In genomic region chr7:128937976-128938730, GRCm38 (mm10) we compare ENCODE assay signal across 2 mouse cellular contexts.
TF ChIP-seq lines count a peak whose summit lies in the region.

No protein-coding gene starts in this region.

TF ChIP-seq in CH12.LX, 34 proteins besides CTCF, POLR2A, EP300 and RAD21 (continued from another document):
- TF ChIP-seq JUN (IDR thresholded peaks at IDR 0.05; ENCODE audit: insufficient read depth, low read depth, low read length): no peak
- no peak for TF ChIP-seq KAT2A (IDR thresholded peaks at IDR 0.05; ENCODE audit: insufficient replicate concordance, low read length)
- no peak for TF ChIP-seq TCF12 (IDR thresholded peaks at IDR 0.05; ENCODE audit: low read depth, low read length)

TF ChIP-seq in MEL, 35 proteins besides CTCF, POLR2A, EP300 and RAD21 (continued from another document):
- TF ChIP-seq ETS1 (IDR thresholded peaks at IDR 0.05; ENCODE audit: low read depth, low read length): no peak
- TF ChIP-seq GATA1 (IDR thresholded peaks at IDR 0.05; ENCODE audit: low read depth, low read length): no peak
- no peak for TF ChIP-seq JUND (IDR thresholded peaks at IDR 0.05; ENCODE audit: low read depth, low read length)
- no peak for TF ChIP-seq SIN3A (IDR thresholded peaks at IDR 0.05; ENCODE audit: low read length)
- no peak for TF ChIP-seq USF2 (IDR thresholded peaks at IDR 0.05; ENCODE audit: borderline replicate concordance in 1 of 2, insufficient read depth in 1 of 2, low read depth in 1 of 2, low read length in 2 of 2)
- no peak for TF ChIP-seq MAZ (IDR thresholded peaks at IDR 0.05; ENCODE audit: low read depth, low read length)
- TF ChIP-seq NRF1 (IDR thresholded peaks at IDR 0.05; ENCODE audit: insufficient read depth, low read depth, low read length, poor library complexity, severe bottlenecking): no peak
- no peak for TF ChIP-seq ELF1 (IDR thresholded peaks at IDR 0.05; ENCODE audit: low read depth, low read length)
- no peak for TF ChIP-seq RCOR1 (IDR thresholded peaks at IDR 0.05; ENCODE audit: low read depth, low read length)
TF ChIP-seq in MEL: peak in this region for 0.
